Mouse (Mus musculus) thymus, adult 2 months (tissue): ENCODE measurements around the gene Vmn2r106. TPM values are rescaled to one million over a fixed set of nuclear protein-coding genes. Genes with fewer than 3 reads are reported as not detected.

Source experiments
- DNase-seq: peaks from one replicate; pipeline ENCODE4 v3.0.0; 2021
- H3K27ac ChIP-seq: fragments of 200-500 bp; 2 replicates; pipeline ENCODE4 v1.5.1; 2012; ENCODE audit warnings: low read length, control low read depth; ENCODE audit not compliant: control insufficient read depth, insufficient read depth
- H3K27me3 ChIP-seq: fragments of 200-500 bp; 2 replicates; pipeline ENCODE4 v1.6.1; 2012; ENCODE audit warnings: mild to moderate bottlenecking, low read length, moderate library complexity, mixed read lengths; ENCODE audit not compliant: control insufficient read depth, insufficient read depth
- H3K36me3 ChIP-seq: fragments of 200-500 bp; 2 replicates; pipeline ENCODE4 v1.6.1; 2012; ENCODE audit warnings: mild to moderate bottlenecking, low read length, moderate library complexity; ENCODE audit not compliant: control insufficient read depth, insufficient read depth
- H3K4me1 ChIP-seq: fragments of 200-500 bp; replicated peaks from 2 replicates; pipeline ENCODE4 v1.6.1; 2012; ENCODE audit warnings: low read length; ENCODE audit not compliant: control insufficient read depth, insufficient read depth
- H3K4me3 ChIP-seq: fragments of 200-500 bp; 2 replicates; pipeline ENCODE4 v1.5.1; 2012; ENCODE audit warnings: mild to moderate bottlenecking, low read length, control low read depth, moderate library complexity; ENCODE audit not compliant: control insufficient read depth, insufficient read depth
- CTCF ChIP-seq: fragments of 200-500 bp; IDR thresholded peaks from 2 replicates; pipeline ENCODE4 v1.5.1; 2012; ENCODE audit warnings: mild to moderate bottlenecking, control low read depth, low read length, moderate library complexity, borderline replicate concordance; ENCODE audit not compliant: control insufficient read depth, poor library complexity, insufficient read depth; ENCODE audit errors: extremely low read depth
- POLR2A ChIP-seq: fragments of 200-500 bp; IDR thresholded peaks from 2 replicates; pipeline ENCODE4 v1.6.1; 2012; ENCODE audit warnings: mild to moderate bottlenecking, low read length, control low read depth, moderate library complexity; ENCODE audit not compliant: control insufficient read depth, poor library complexity, insufficient read depth; ENCODE audit errors: extremely low read depth
- WGBS: fragments of 180-500 bp; shearing (Covaris S2); methylation state at CpG from one replicate; pipeline ENCODE4 v1.1.7; 2018; 5-methylcytosine and 5-hydroxymethylcytosine counted together
- polyA plus RNA-seq: library from polyadenylated mRNA; depleted of rRNA; stranded (reverse); fragments of >200 nt; gene quantifications from 2 replicates; pipeline ENCODE4 v1.2.3, GENCODE M21; 2012; rRNA removed

Gene Vmn2r106
- polyA plus RNA-seq: not detected in 2 replicates

DNA sequence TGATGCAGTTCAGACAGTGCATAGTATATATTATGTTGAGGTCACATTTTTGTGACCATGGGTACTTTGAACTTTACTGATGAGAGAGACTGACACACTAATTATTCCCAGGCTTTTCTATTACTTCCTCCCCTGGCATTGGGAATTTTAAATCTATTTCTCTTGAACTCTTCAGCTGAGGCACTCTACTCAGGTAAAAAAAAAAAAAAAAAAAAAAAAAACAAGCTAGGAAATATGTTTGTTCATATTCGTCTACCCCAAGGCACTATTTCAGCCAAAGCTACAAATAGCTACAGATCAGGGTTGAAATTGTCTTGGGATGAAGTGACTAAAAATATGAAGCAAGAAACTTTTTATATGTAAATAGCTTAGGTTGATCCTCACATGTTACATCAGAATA is at the start of gene Vmn2r106:
Vmn2r106 (minus strand) TSS at position 101 of the 400 bp plus-strand sequence.
- Histone ChIP-seq H3K36me3 (no peaks in the 10 kb centered on the region), H3K27me3 (no peaks in the 10 kb centered on the region), H3K4me1 (no peaks in the 10 kb centered on the region), H3K4me3 (no peak within 1 kb of the TSS), H3K27ac (no peak within 1 kb of the TSS)
- TF ChIP-seq POLR2A (no peak), CTCF (no peak)
- DNase-seq: no peak
- WGBS: 81% methylated on average over 1 of the region's 1 CpGs

DNA sequence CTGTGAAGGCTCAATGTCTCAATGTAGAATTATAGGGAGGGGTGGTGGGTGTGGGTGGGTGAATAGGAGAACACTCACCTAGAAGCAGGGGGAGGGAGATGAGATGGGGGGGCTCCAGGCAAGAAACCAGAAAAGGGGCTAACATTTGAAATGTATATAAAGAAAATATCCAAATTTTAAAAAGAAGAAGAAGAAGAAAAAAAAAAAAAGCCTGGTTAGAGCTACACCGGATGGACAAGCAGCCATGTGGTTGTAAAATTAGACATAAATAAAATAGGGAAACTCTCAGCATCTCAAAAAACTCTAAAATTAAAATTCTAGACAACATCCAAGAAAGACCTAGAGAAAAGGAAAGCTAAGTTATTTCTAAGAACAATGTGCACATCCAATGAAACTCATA is 20.4 kb upstream of the Vmn2r106 start:
- H3K27me3 ChIP-seq: no peaks in the 10 kb centered on the region
- WGBS: 97% methylated on average over 1 of the region's 1 CpGs
- H3K4me1 ChIP-seq: no peaks in the 10 kb centered on the region
- H3K27ac ChIP-seq: no peak overlapping the region
- H3K4me3 ChIP-seq: no peak overlapping the region
- no peaks in the 10 kb centered on the region for H3K36me3 ChIP-seq
- no peak for DNase-seq
- TF ChIP-seq POLR2A (no peak), CTCF (no peak)

DNA sequence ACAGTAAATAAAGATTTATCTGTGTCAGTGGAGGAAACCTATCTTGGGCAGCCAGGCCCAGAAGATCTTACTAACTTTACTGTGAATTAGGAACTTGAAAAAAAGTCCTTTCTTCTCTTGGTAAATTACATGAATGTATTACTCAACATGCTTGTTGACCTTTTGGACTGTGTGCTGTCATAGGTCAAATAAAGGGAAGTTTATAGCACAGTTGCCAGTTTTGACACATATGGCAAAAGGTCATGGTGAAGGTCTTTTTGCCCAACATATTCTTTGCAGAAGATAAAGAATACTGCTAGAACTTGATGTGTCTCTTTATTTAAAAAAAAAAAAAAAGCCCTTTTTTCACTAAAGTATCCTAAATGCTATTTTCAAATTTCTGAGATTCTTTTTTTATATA is 1.6 kb upstream of the Vmn2r106 start:
- TF ChIP-seq POLR2A (no peak), CTCF (no peak)
- Histone ChIP-seq H3K27me3 (no peaks in the 10 kb centered on the region), H3K27ac (no peak overlapping the region), H3K36me3 (no peaks in the 10 kb centered on the region), H3K4me1 (no peaks in the 10 kb centered on the region), H3K4me3 (no peak overlapping the region)
- no peak for DNase-seq

DNA sequence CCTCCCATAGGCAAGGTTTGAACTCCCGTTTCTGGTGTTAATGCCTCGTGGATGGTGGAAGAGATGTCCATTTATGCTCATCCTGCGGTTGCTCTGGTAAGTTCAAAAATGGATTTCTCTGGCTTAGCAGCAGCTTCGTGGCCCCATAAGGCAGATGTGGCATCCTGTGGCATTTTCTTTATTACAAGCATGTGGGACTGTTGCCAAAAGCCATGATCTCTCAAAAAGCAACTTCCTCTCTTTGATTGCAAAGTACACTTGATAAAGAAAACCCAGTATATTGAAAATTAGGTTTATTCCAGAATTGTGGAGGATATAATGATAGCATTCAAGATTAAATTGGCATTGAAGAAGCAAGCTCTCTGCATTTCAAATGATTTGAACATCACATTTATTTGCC is 29.8 kb downstream of the Vmn2r106 start:
- DNase-seq: no peak
- WGBS: 65% methylated on average over 4 of the region's 4 CpGs
- H3K4me3 ChIP-seq: no peak overlapping the region
- H3K36me3 ChIP-seq: no peaks in the 10 kb centered on the region
- no peaks in the 10 kb centered on the region for H3K27me3 ChIP-seq
- no peak for TF ChIP-seq POLR2A
- TF ChIP-seq CTCF: no peak
- no peak overlapping the region for H3K27ac ChIP-seq
- H3K4me1 ChIP-seq: no peaks in the 10 kb centered on the region

DNA sequence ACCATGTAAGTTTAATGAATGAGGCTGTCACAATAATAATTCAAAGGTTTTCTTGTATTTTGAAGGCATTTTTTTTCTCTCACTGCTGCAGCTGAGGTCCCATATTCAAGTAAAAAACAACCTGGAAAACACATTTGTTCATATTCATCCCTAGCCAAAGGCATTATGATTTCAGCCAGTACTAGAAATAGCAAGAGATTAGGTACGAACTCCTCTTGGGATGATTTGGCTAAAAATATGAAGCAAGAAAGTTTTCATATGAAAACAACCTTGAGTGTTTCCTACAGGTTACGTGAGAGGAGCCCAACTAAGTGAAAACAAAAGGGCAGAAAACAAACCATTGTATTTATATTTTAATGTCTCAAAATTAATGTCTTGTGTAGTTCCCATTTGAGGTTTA is 50.4 kb downstream of the Vmn2r106 start, which contains the start of gene Vmn2r105:
Vmn2r105 (minus strand) TSS at position 101 of the 400 bp plus-strand sequence.
- DNase-seq: no peak
- H3K27ac ChIP-seq: no peak within 1 kb of the TSS
- H3K4me1 ChIP-seq: no peaks in the 10 kb centered on the region
- 85% methylated on average over 2 of the region's 2 CpGs for WGBS
- H3K4me3 ChIP-seq: no peak within 1 kb of the TSS
- no peaks in the 10 kb centered on the region for H3K36me3 ChIP-seq
- H3K27me3 ChIP-seq: no peaks in the 10 kb centered on the region
- TF ChIP-seq POLR2A (no peak), CTCF (no peak)

Other genes starting within 250 kb of the Vmn2r106 start
- not detected in 2 replicates for gene Vmn2r104, start 237.2 kb downstream of the Vmn2r106 start, polyA plus RNA-seq
- not detected in 2 replicates for gene Fpr-rs7, start 171.3 kb downstream of the Vmn2r106 start, polyA plus RNA-seq
- not detected in 2 replicates for gene Fpr-rs6, start 102.5 kb downstream of the Vmn2r106 start, polyA plus RNA-seq
- not detected in 2 replicates for gene Vmn2r105, start 50.5 kb downstream of the Vmn2r106 start, polyA plus RNA-seq
- gene Vmn2r107, start 59.7 kb upstream of the Vmn2r106 start, polyA plus RNA-seq: not detected in 2 replicates
- not detected in 2 replicates for gene Vmn1r224, start 128.6 kb upstream of the Vmn2r106 start, polyA plus RNA-seq
- not detected in 2 replicates for gene Vmn2r108, start 195.8 kb upstream of the Vmn2r106 start, polyA plus RNA-seq
- gene Vmn1r225, start 212.6 kb upstream of the Vmn2r106 start, polyA plus RNA-seq: not detected in 2 replicates